Mouse (Mus musculus) cerebellum, adult 9-10 months (tissue): ENCODE measurements around the gene Abhd17c.

Experiments used
- DNase-seq: peaks from one replicate; pipeline ENCODE4 v3.0.0; 2022

Abhd17c gene

GRCm38 (mm10) chr7:84059799-84060198 is 91.9 kb downstream of the Abhd17c start:
- DNase-seq = no peak
